Mouse (Mus musculus): ENCODE measurements around the gene Pdgfa.

- TF ChIP-seq CTCF (IDR thresholded peaks at IDR 0.05; ENCODE audit: borderline replicate concordance, control insufficient read depth, extremely low read depth, insufficient read depth, low read length, poor library complexity) (no peak), POLR2A (IDR thresholded peaks at IDR 0.05; ENCODE audit: control insufficient read depth, extremely low read depth, insufficient read depth, low read length, poor library complexity) (no peak)
These were observed 58.5 kb downstream of the Pdgfa start for GRCm38 (mm10) chr5:138938572-138939163.

Data from thymus, adult 2 months (tissue).